In genomic region chr19:7108114-7108905, GRCm38 (mm10) we compare ENCODE assay signal across 8 mouse cellular contexts. TPM values are rescaled to one million over a fixed set of nuclear protein-coding genes. Genes with fewer than 3 reads are reported as not detected.
DNase-seq lines count a peak whose midpoint lies in the region; ATAC-seq lines count a peak whose summit lies in the region.

No protein-coding gene starts in this region.

- no peaks in the 10 kb centered on the region for H3K9me3 ChIP-seq in embryonic facial prominence, embryonic 11.5 days (replicated peaks; ENCODE audit: control insufficient read depth, low read length)
- no peaks in the 10 kb centered on the region for H3K9me3 ChIP-seq in embryonic facial prominence, embryonic 10.5 days
- no peaks in the 10 kb centered on the region for H3K9me3 ChIP-seq in neural tube, embryonic 13.5 days

- H3K4me1 ChIP-seq in embryonic facial prominence, embryonic 11.5 days (ENCODE audit: control insufficient read depth, insufficient read depth, low read length): peaks cover 6% of the 10 kb centered on the region
- peaks cover 75% of the 10 kb centered on the region for H3K4me1 ChIP-seq in embryonic facial prominence, embryonic 10.5 days
- H3K4me1 ChIP-seq in neural tube, embryonic 13.5 days (replicated peaks): peaks cover 81% of the 10 kb centered on the region

- DNase-seq in embryonic facial prominence, embryonic 11.5 days (ENCODE audit: low spot score): peak; percentile 58
- no peak for DNase-seq in embryonic facial prominence, embryonic 10.5 days (ENCODE audit: low spot score)
- no peak for DNase-seq in neural tube, embryonic 10.5 days (ENCODE audit: extremely low spot score, low spot score)
- DNase-seq in cerebellum, postnatal 36 days: peak; percentile 47 to 57
- peak; percentile 86 for DNase-seq in lung, postnatal 25 days (ENCODE audit: low spot score)
- no peak for DNase-seq in gastrocnemius, postnatal 36 days
- no peak for DNase-seq in left cerebral cortex, adult 9 months (ENCODE audit: low spot score in 2 of 2)

- H3K36me3 ChIP-seq in embryonic facial prominence, embryonic 11.5 days (replicated peaks; ENCODE audit: control insufficient read depth, insufficient read depth, low read depth, low read length): no peaks in the 10 kb centered on the region
- no peaks in the 10 kb centered on the region for H3K36me3 ChIP-seq in embryonic facial prominence, embryonic 10.5 days (replicated peaks)
- H3K36me3 ChIP-seq in neural tube, embryonic 13.5 days: no peaks in the 10 kb centered on the region

- no peak overlapping the region for H3K27ac ChIP-seq in embryonic facial prominence, embryonic 11.5 days (replicated peaks; ENCODE audit: low read depth, low read length)
- no peak overlapping the region for H3K27ac ChIP-seq in embryonic facial prominence, embryonic 10.5 days (replicated peaks)
- 0 out of 2 replicates have a peak overlapping the region, but pooled peaks have one; percentile 13 for H3K27ac ChIP-seq in neural tube, embryonic 13.5 days (replicated peaks)

- H3K4me2 ChIP-seq in embryonic facial prominence, embryonic 11.5 days (ENCODE audit: low read depth, low read length): no peak overlapping the region
- no peak overlapping the region for H3K4me2 ChIP-seq in neural tube, embryonic 13.5 days

- H3K27me3 ChIP-seq in embryonic facial prominence, embryonic 11.5 days (ENCODE audit: control insufficient read depth, insufficient read depth, low read length): no peaks in the 10 kb centered on the region
- peaks cover 79% of the 10 kb centered on the region for H3K27me3 ChIP-seq in embryonic facial prominence, embryonic 10.5 days (replicated peaks; ENCODE audit: low read depth, poor library complexity, severe bottlenecking)
- peaks cover 55% of the 10 kb centered on the region for H3K27me3 ChIP-seq in neural tube, embryonic 13.5 days

- H3K9ac ChIP-seq in embryonic facial prominence, embryonic 11.5 days (replicated peaks; ENCODE audit: low read length): no peak overlapping the region
- H3K9ac ChIP-seq in neural tube, embryonic 13.5 days: no peak overlapping the region

- 58% methylated on average over 6 of the region's 6 CpGs for WGBS in embryonic facial prominence, embryonic 11.5 days
- 56% methylated on average over 6 of the region's 6 CpGs for WGBS in embryonic facial prominence, embryonic 10.5 days
- WGBS in neural tube, embryonic 13.5 days: 56% methylated on average over 6 of the region's 6 CpGs

- H3K4me3 ChIP-seq in embryonic facial prominence, embryonic 11.5 days (ENCODE audit: low read depth, low read length): no peak overlapping the region
- no peak overlapping the region for H3K4me3 ChIP-seq in embryonic facial prominence, embryonic 10.5 days
- no peak overlapping the region for H3K4me3 ChIP-seq in neural tube, embryonic 13.5 days

- ATAC-seq in embryonic facial prominence, embryonic 11.5 days (replicated peaks; ENCODE audit: insufficient number of reproducible peaks, low FRiP score, low TSS enrichment, low read depth): no peak
- ATAC-seq in neural tube, embryonic 13.5 days (ENCODE audit: low read depth): no peak

- intact Hi-C loops in gastrocnemius, postnatal 36 days (cut with DNase I): no loop called here

RNA-seq across cellular contexts. Expression of gene Flrt1, which starts 2.8 kb away (rescaled TPM):
- polyA plus RNA-seq in embryonic facial prominence, embryonic 11.5 days (2014; fragmentation: Nextera tagmentation; extraction: Ambion mirVana): 3.0 and 4.4 TPM in 2 replicates
- polyA plus RNA-seq in embryonic facial prominence, embryonic 10.5 days (2016; fragmentation: Nextera tagmentation; extraction: Ambion mirVana): 2.5 and 2.9 TPM in 2 replicates
- 9.6 and 10.9 TPM in 2 replicates for polyA plus RNA-seq in neural tube, embryonic 13.5 days (2015; fragmentation: Nextera tagmentation; extraction: Ambion mirVana)
- under 1 TPM; 0.36 to 0.49 TPM for total RNA-seq in gastrocnemius, postnatal 36 days (2021)

RNA-seq across cellular contexts. Expression of gene Macrod1, which starts 51.7 kb away (rescaled TPM):
- polyA plus RNA-seq in embryonic facial prominence, embryonic 11.5 days (2014; fragmentation: Nextera tagmentation; extraction: Ambion mirVana): 5.0 and 6.9 TPM in 2 replicates
- polyA plus RNA-seq in embryonic facial prominence, embryonic 10.5 days (2016; fragmentation: Nextera tagmentation; extraction: Ambion mirVana): 5.0 and 5.4 TPM in 2 replicates
- 4.4 and 5.2 TPM in 2 replicates for polyA plus RNA-seq in neural tube, embryonic 13.5 days (2015; fragmentation: Nextera tagmentation; extraction: Ambion mirVana)
- 100 to 1,000 TPM; 240 to 280 TPM for total RNA-seq in gastrocnemius, postnatal 36 days (2021)

Comparison
In these comparisons a context has a peak if more than half of its experiments do, and no peak if none do; other contexts are left out.
1. DNase-seq: peak in embryonic facial prominence, embryonic 11.5 days (single experiment), cerebellum, postnatal 36 days (2 of 2) and lung, postnatal 25 days (single experiment); none in embryonic facial prominence, embryonic 10.5 days (single experiment), neural tube, embryonic 10.5 days (single experiment), gastrocnemius, postnatal 36 days (0 of 2) and left cerebral cortex, adult 9 months (0 of 2).